ENCODE assay signal across 9 mouse cellular contexts in genomic region chrX:167497780-167498179, GRCm38 (mm10).
DNase-seq lines count a peak whose midpoint lies in the region; ATAC-seq and TF ChIP-seq lines count a peak whose summit lies in the region.
"Had no signal": no experiment of that assay in that cellular context is flagged by ENCODE, and none has a peak within 500 bp of the region (broad histone marks: within the 10 kb centered on the region; RNA-seq: fewer than 3 reads in every experiment).

No protein-coding gene starts in this region.

- peaks cover 15% of the 10 kb centered on the region; the same call in 1 of the 2 replicates for H3K27me3 ChIP-seq in liver, embryonic 12.5 days (replicated peaks)
- H3K27me3 ChIP-seq in kidney, adult 2 months (replicated peaks; ENCODE audit: control insufficient read depth, insufficient read depth, low read length): no peaks in the 10 kb centered on the region

- H3K27ac ChIP-seq in liver, embryonic 12.5 days: no peak overlapping the region
- no peak overlapping the region for H3K27ac ChIP-seq in kidney, adult 2 months (ENCODE audit: insufficient read depth, low read depth, low read length)
- H3K27ac ChIP-seq: embryonic facial prominence, embryonic 12.5 days had no signal

- DNase-seq in liver: peak; percentile 34
- DNase-seq in cerebellum, adult 11 months: peak; percentile 31
- DNase-seq in forelimb bud, embryonic 11.5 days (ENCODE audit: low read depth, low spot score): peak; percentile 63
- peak; percentile 41 for DNase-seq in kidney, adult 2 months
- DNase-seq in left cerebral cortex, postnatal 4 days: peak; percentile 53
- DNase-seq in neural tube, embryonic 10.5 days (ENCODE audit: extremely low spot score, low spot score): peak; percentile 47
- peak; percentile 40 for DNase-seq in telencephalon, adult 2 months (ENCODE audit: low read depth, low spot score)

- TF ChIP-seq CTCF in kidney, adult 2 months (conservative IDR thresholded peaks at IDR 0.05; ENCODE audit: insufficient read depth, insufficient read length, low read depth, low read length): peak; percentile 80

- H3K4me2 ChIP-seq in liver, embryonic 12.5 days: no peak overlapping the region
- H3K4me2 ChIP-seq: embryonic facial prominence, embryonic 12.5 days had no signal

- no peak overlapping the region for H3K9ac ChIP-seq in liver, embryonic 12.5 days
- H3K9ac ChIP-seq: embryonic facial prominence, embryonic 12.5 days had no signal

- TF ChIP-seq POLR2A in kidney, adult 2 months (IDR thresholded peaks at IDR 0.05; ENCODE audit: low read depth, low read length): no peak

- WGBS in liver, embryonic 12.5 days (ENCODE audit: insufficient replicate concordance): 35% methylated on average over 11 of the region's 11 CpGs
- 13% methylated on average over 11 of the region's 11 CpGs for WGBS in kidney, adult 2 months

- no peaks in the 10 kb centered on the region for H3K9me3 ChIP-seq in liver, embryonic 12.5 days (replicated peaks)
- H3K9me3 ChIP-seq: embryonic facial prominence, embryonic 12.5 days had no signal

- no peak overlapping the region for H3K4me3 ChIP-seq in liver, embryonic 12.5 days
- no peak overlapping the region for H3K4me3 ChIP-seq in kidney, adult 2 months (ENCODE audit: insufficient read depth, low read depth, low read length)
- H3K4me3 ChIP-seq: embryonic facial prominence, embryonic 12.5 days had no signal

- H3K4me1 ChIP-seq in liver, embryonic 12.5 days: no peaks in the 10 kb centered on the region
- no peaks in the 10 kb centered on the region for H3K4me1 ChIP-seq in kidney, adult 2 months (ENCODE audit: control insufficient read depth, insufficient read depth, low read length)
- H3K4me1 ChIP-seq: embryonic facial prominence, embryonic 12.5 days had no signal

- no peaks in the 10 kb centered on the region for H3K36me3 ChIP-seq in liver, embryonic 12.5 days
- no peaks in the 10 kb centered on the region for H3K36me3 ChIP-seq in kidney, adult 2 months (ENCODE audit: control insufficient read depth, insufficient read depth, low read length)
- H3K36me3 ChIP-seq: embryonic facial prominence, embryonic 12.5 days had no signal

- intact Hi-C loops in left cerebral cortex, postnatal 4 days (cut with DNase I): no loop called here

- no peak for ATAC-seq in liver, embryonic 12.5 days
